Mouse (Mus musculus) heart, adult 2 months (tissue): ENCODE data around the gene Crk.

Experiments used
- CTCF ChIP-seq: fragments of 200-600 bp; IDR thresholded peaks from 2 replicates; pipeline ENCODE4 v1.8.1; 2022; ENCODE audit warnings: antibody characterized with exemption, mild to moderate bottlenecking, moderate library complexity
- POLR2A ChIP-seq: fragments of 200-500 bp; IDR thresholded peaks from 2 replicates; pipeline ENCODE4 v1.6.1; 2011; ENCODE audit warnings: mild to moderate bottlenecking, low read depth, low read length, control low read depth; ENCODE audit not compliant: insufficient read depth

DNA sequence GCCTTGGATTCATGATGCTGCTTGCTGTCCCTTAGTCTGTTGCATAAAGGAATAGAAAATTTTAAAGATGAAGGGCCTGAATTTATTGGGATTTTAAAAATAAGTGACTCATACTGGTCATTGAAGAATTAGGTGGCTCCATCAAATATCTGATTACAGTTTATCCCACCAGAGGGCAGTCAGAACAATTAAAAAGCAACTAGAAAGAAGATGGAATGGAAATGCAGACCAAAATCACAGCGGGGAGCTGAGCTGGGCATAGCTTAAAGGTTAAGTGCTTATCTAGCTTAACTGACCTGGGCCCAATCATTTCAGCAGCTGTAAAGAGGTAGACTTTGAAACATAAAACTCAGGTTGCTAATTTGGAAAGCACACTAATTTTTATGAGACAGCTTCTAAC is 71.5 kb downstream of the Crk start:
- peak; percentile 33 for TF ChIP-seq CTCF
- no peak for TF ChIP-seq POLR2A
